Comparison of ENCODE assay signal across 16 mouse cellular contexts in the genomic region with DNA sequence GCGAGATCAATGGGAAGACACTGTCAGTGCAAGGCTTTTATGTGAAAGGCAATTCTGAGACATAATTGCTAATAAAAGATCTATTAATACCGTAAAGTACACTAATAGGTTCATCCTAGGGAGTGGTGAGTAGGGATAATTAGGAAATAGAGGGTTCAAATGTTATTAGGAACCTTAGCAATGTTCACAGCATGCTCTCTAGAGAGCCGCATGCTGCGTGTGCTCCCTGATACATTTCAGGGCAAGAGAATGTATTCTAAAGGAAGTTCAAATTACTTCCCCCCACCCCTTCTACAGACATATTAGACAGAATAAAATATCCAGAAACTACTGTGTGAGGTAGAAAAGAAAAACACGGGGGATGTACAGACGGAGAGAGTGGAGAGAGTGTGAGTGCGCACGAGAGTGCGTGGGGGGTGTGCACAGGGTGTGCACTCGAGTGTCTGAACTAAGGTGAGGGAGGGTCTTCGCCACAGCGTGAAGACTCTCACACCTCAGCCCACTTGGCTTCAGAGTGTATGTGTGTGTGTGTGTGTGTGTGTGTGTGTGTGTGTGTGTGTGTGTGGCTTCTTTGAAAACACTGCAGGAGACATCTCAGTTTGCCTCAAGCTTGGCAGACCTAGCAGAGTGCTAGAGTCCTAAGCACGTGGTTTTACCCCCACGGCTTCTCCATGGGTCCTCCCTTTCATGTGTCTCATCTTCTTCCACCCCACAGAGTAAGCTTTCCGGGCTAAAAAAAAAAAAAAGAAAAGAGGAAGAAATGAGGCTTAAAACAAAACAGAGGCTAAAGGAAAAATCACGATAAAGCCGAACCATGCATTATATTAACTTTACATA.
DNase-seq lines count a peak whose midpoint lies in the region; ATAC-seq and TF ChIP-seq lines count a peak whose summit lies in the region.
"Had no signal": no experiment of that assay in that cellular context is flagged by ENCODE, and none has a peak within 500 bp of the region (broad histone marks: within the 10 kb centered on the region; RNA-seq: fewer than 3 reads in every experiment).

No protein-coding gene starts in this region.

- no peak for DNase-seq in kidney, postnatal 36 days
- no peak for DNase-seq in limb, embryonic 14.5 days (ENCODE audit: low spot score)
- no peak for DNase-seq in gastrocnemius, postnatal 36 days
- DNase-seq in gastrocnemius, postnatal 4 days (ENCODE audit: low spot score in 2 of 2) = no peak
- DNase-seq: cerebellum, adult 18-20 months; heart, adult 11 months; lung, postnatal 14 days; thymus, postnatal 25 days had no signal

- 51% methylated on average over 17 of the region's 17 CpGs for WGBS in kidney, embryonic 16.5 days
- WGBS in midbrain, embryonic 16.5 days = 67% methylated on average over 17 of the region's 17 CpGs
- WGBS in midbrain, embryonic 13.5 days = 82% methylated on average over 17 of the region's 17 CpGs
- WGBS in forebrain, embryonic 15.5 days = 51% methylated on average over 17 of the region's 17 CpGs
- WGBS in limb, embryonic 14.5 days = 36% methylated on average over 17 of the region's 17 CpGs

- TF ChIP-seq POLR2A in limb, embryonic 14.5 days (IDR thresholded peaks at IDR 0.05; ENCODE audit: borderline replicate concordance, extremely low read depth, insufficient read depth, insufficient read length) = no peak

- peaks cover 6% of the 10 kb centered on the region; the same call in 1 of the 2 replicates for H3K4me1 ChIP-seq in kidney, embryonic 16.5 days (ENCODE audit: insufficient read depth, low read length)
- 0 out of 2 replicates have a peak, but pooled peaks cover 2% of the 10 kb centered on the region for H3K4me1 ChIP-seq in midbrain, embryonic 16.5 days (ENCODE audit: control insufficient read depth, insufficient read depth, low read length)
- H3K4me1 ChIP-seq in midbrain, embryonic 13.5 days (replicated peaks) = 0 out of 2 replicates have a peak, but pooled peaks cover 3% of the 10 kb centered on the region
- peaks cover 9% of the 10 kb centered on the region; the same call in 1 of the 2 replicates for H3K4me1 ChIP-seq in forebrain, embryonic 15.5 days
- peaks cover 7% of the 10 kb centered on the region; the same call in 1 of the 2 replicates for H3K4me1 ChIP-seq in limb, embryonic 14.5 days (ENCODE audit: control insufficient read depth, insufficient read depth, low read length)
- H3K4me1 ChIP-seq: hindbrain, embryonic 12.5 days had no signal

- peak; percentile 75; the same call in 1 of the 2 replicates for ATAC-seq in kidney, embryonic 16.5 days (ENCODE audit: low FRiP score, low TSS enrichment)
- no peak for ATAC-seq in midbrain, embryonic 16.5 days
- no peak for ATAC-seq in midbrain, embryonic 13.5 days
- no peak for ATAC-seq in forebrain, embryonic 15.5 days (replicated peaks)
- no peak for ATAC-seq in limb, embryonic 14.5 days (ENCODE audit: low FRiP score, low read depth)
- ATAC-seq: intestine, postnatal 0 days had no signal

- intact Hi-C loops in gastrocnemius, postnatal 36 days (cut with DNase I) = no loop called here

- no peaks in the 10 kb centered on the region for H3K27me3 ChIP-seq in kidney, embryonic 16.5 days (ENCODE audit: insufficient read depth, low read length)
- no peaks in the 10 kb centered on the region for H3K27me3 ChIP-seq in midbrain, embryonic 16.5 days (ENCODE audit: control insufficient read depth, insufficient read depth, low read depth, low read length)
- H3K27me3 ChIP-seq in midbrain, embryonic 13.5 days = no peaks in the 10 kb centered on the region
- no peaks in the 10 kb centered on the region for H3K27me3 ChIP-seq in forebrain, embryonic 15.5 days
- H3K27me3 ChIP-seq in limb, embryonic 14.5 days (ENCODE audit: control insufficient read depth, insufficient read depth, low read length) = no peaks in the 10 kb centered on the region
- H3K27me3 ChIP-seq: heart, embryonic 15.5 days; hindbrain, embryonic 12.5 days had no signal

- no peak overlapping the region for H3K9ac ChIP-seq in kidney, embryonic 16.5 days (replicated peaks; ENCODE audit: low read length)
- H3K9ac ChIP-seq in midbrain, embryonic 16.5 days (ENCODE audit: low read depth, low read length) = no peak overlapping the region
- H3K9ac ChIP-seq in midbrain, embryonic 13.5 days (replicated peaks) = no peak overlapping the region
- H3K9ac ChIP-seq in forebrain, embryonic 15.5 days (replicated peaks) = no peak overlapping the region
- H3K9ac ChIP-seq in limb, embryonic 14.5 days (ENCODE audit: low read depth, low read length, severe bottlenecking) = no peak overlapping the region
- H3K9ac ChIP-seq: heart, embryonic 15.5 days; hindbrain, embryonic 12.5 days had no signal

- no peaks in the 10 kb centered on the region for H3K9me3 ChIP-seq in kidney, embryonic 16.5 days (ENCODE audit: low read length)
- H3K9me3 ChIP-seq in midbrain, embryonic 16.5 days (replicated peaks; ENCODE audit: control insufficient read depth, low read length, poor library complexity, severe bottlenecking) = no peaks in the 10 kb centered on the region
- H3K9me3 ChIP-seq in midbrain, embryonic 13.5 days = no peaks in the 10 kb centered on the region
- H3K9me3 ChIP-seq in forebrain, embryonic 15.5 days = no peaks in the 10 kb centered on the region
- no peaks in the 10 kb centered on the region for H3K9me3 ChIP-seq in limb, embryonic 14.5 days (ENCODE audit: control insufficient read depth, low read length)
- H3K9me3 ChIP-seq: heart, embryonic 15.5 days; hindbrain, embryonic 12.5 days had no signal

- H3K4me2 ChIP-seq in kidney, embryonic 16.5 days (replicated peaks; ENCODE audit: low read depth, low read length) = peak overlapping the region; percentile 32
- peak overlapping the region; percentile 20 for H3K4me2 ChIP-seq in midbrain, embryonic 16.5 days (ENCODE audit: low read length)
- no peak overlapping the region for H3K4me2 ChIP-seq in midbrain, embryonic 13.5 days (replicated peaks)
- H3K4me2 ChIP-seq in forebrain, embryonic 15.5 days (replicated peaks) = peak overlapping the region; percentile 29
- H3K4me2 ChIP-seq in limb, embryonic 14.5 days (replicated peaks; ENCODE audit: low read depth, low read length, severe bottlenecking) = peak overlapping the region; percentile 36
- H3K4me2 ChIP-seq: hindbrain, embryonic 12.5 days had no signal

- no peak overlapping the region for H3K27ac ChIP-seq in kidney, embryonic 16.5 days (ENCODE audit: low read length)
- H3K27ac ChIP-seq in midbrain, embryonic 16.5 days (ENCODE audit: low read length) = no peak overlapping the region
- no peak overlapping the region for H3K27ac ChIP-seq in midbrain, embryonic 13.5 days
- H3K27ac ChIP-seq in forebrain, embryonic 15.5 days (replicated peaks) = no peak overlapping the region
- H3K27ac ChIP-seq in limb, embryonic 14.5 days (replicated peaks; ENCODE audit: low read depth, low read length) = no peak overlapping the region
- H3K27ac ChIP-seq: heart, embryonic 15.5 days; hindbrain, embryonic 12.5 days had no signal

- H3K36me3 ChIP-seq in kidney, embryonic 16.5 days (ENCODE audit: insufficient read depth, low read length) = no peaks in the 10 kb centered on the region
- H3K36me3 ChIP-seq in midbrain, embryonic 16.5 days (ENCODE audit: control insufficient read depth, insufficient read depth, low read length) = no peaks in the 10 kb centered on the region
- H3K36me3 ChIP-seq in midbrain, embryonic 13.5 days = no peaks in the 10 kb centered on the region
- H3K36me3 ChIP-seq in forebrain, embryonic 15.5 days = no peaks in the 10 kb centered on the region
- no peaks in the 10 kb centered on the region for H3K36me3 ChIP-seq in limb, embryonic 14.5 days (ENCODE audit: control insufficient read depth, insufficient read depth, low read length)
- H3K36me3 ChIP-seq: G1E; heart, embryonic 15.5 days; hindbrain, embryonic 12.5 days had no signal

- no peak overlapping the region for H3K4me3 ChIP-seq in kidney, embryonic 16.5 days (ENCODE audit: low read length)
- no peak overlapping the region for H3K4me3 ChIP-seq in midbrain, embryonic 16.5 days (ENCODE audit: low read depth, low read length)
- no peak overlapping the region for H3K4me3 ChIP-seq in midbrain, embryonic 13.5 days (replicated peaks)
- peak overlapping the region; percentile 10; the same call in 1 of the 2 replicates for H3K4me3 ChIP-seq in forebrain, embryonic 15.5 days
- H3K4me3 ChIP-seq in limb, embryonic 14.5 days (replicated peaks; ENCODE audit: low read length) = peak overlapping the region; percentile 1; the same call in 1 of the 2 replicates
- H3K4me3 ChIP-seq: heart, embryonic 15.5 days; hindbrain, embryonic 12.5 days had no signal

Comparison
In these comparisons a context has a peak if more than half of its experiments do, and no peak if none do; other contexts are left out.
1. H3K4me3 ChIP-seq: peak in forebrain, embryonic 15.5 days (single experiment) and limb, embryonic 14.5 days (single experiment); none in kidney, embryonic 16.5 days (single experiment), midbrain, embryonic 16.5 days (single experiment) and midbrain, embryonic 13.5 days (single experiment).